Mouse (Mus musculus) testis, adult 2 months (tissue): Measurements from ENCODE around the gene Nup153. TPM values are rescaled to one million over a fixed set of nuclear protein-coding genes. Genes with fewer than 3 reads are reported as not detected.

Experiments used
- H3K27ac ChIP-seq: fragments of 200-500 bp; 2 replicates; pipeline ENCODE4 v1.5.1; 2012; ENCODE audit warnings: low read depth, low read length; ENCODE audit not compliant: control insufficient read depth, insufficient read depth
- H3K27me3 ChIP-seq: fragments of 200-500 bp; 2 replicates; pipeline ENCODE4 v1.6.1; 2012; ENCODE audit warnings: mild to moderate bottlenecking, low read length, moderate library complexity; ENCODE audit not compliant: control insufficient read depth, insufficient read depth
- H3K36me3 ChIP-seq: fragments of 200-500 bp; 2 replicates; pipeline ENCODE4 v1.6.1; 2012; ENCODE audit warnings: mild to moderate bottlenecking, low read length; ENCODE audit not compliant: control insufficient read depth, insufficient read depth
- H3K4me1 ChIP-seq: fragments of 200-500 bp; 2 replicates; pipeline ENCODE4 v1.6.1; 2012; ENCODE audit warnings: low read length; ENCODE audit not compliant: control insufficient read depth, insufficient read depth
- H3K4me3 ChIP-seq: fragments of 200-500 bp; 2 replicates; pipeline ENCODE4 v1.5.1; 2012; ENCODE audit warnings: low read depth, mild to moderate bottlenecking, low read length, moderate library complexity, mixed read lengths; ENCODE audit not compliant: control insufficient read depth
- CTCF ChIP-seq: fragments of 200-500 bp; IDR thresholded peaks from 2 replicates; pipeline ENCODE4 v1.5.1; 2012; ENCODE audit warnings: low read depth, mild to moderate bottlenecking, inconsistent platforms, low read length, moderate library complexity; ENCODE audit not compliant: control insufficient read depth, insufficient read depth, insufficient replicate concordance
- POLR2A ChIP-seq: fragments of 200-500 bp; IDR thresholded peaks from 2 replicates; pipeline ENCODE4 v1.6.1; 2012; ENCODE audit warnings: low read depth, mild to moderate bottlenecking, inconsistent platforms, low read length, moderate library complexity; ENCODE audit not compliant: control insufficient read depth
- polyA plus RNA-seq: library from polyadenylated mRNA; depleted of rRNA; stranded (reverse); fragments of >200 nt; gene quantifications from 2 replicates; pipeline ENCODE4 v1.2.3, GENCODE M21; 2012

Nup153 gene
- polyA plus RNA-seq, 1 experiment, result 272 TPM

GRCm38 (mm10) chr13:46760921-46761320 is 33.2 kb upstream of the Nup153 start:
- no peaks in the 10 kb centered on the region for H3K36me3 ChIP-seq
- no peak for TF ChIP-seq POLR2A
- no peak for TF ChIP-seq CTCF

DNA sequence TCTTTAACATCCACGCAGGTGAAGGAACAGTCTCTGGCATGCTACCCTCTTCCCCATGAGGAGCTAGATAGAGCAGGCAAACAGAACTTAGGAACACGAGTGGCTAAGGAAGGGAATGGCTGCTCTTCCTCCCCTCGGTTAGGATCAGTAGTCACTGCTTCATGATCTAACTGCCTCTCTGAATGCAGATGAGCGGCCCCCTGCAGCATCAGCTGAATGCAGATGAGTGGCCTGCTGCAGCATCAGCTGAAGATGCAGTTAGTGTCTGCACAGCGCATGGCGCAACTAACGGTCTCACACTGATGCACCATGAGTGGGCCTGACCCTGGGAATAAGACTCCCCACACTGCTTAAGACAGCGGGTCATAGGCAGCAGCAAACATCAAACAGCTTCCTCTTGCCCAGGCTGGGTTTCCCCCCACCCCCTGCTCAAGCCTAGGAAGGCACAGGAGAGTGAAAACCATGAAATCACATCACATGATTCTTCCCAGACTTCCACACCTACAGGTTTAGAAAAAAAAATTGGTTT is 31.6 kb upstream of the Nup153 start:
- Histone ChIP-seq H3K36me3 (no peaks in the 10 kb centered on the region), H3K27ac (peak overlapping the region; percentile 67), H3K4me3 (peak overlapping the region; percentile 88), H3K27me3 (no peaks in the 10 kb centered on the region), H3K4me1 (no peaks in the 10 kb centered on the region; the same call in 1 of the 2 replicates)
- TF ChIP-seq POLR2A, result no peak
- no peak for TF ChIP-seq CTCF

More at GRCm38 (mm10) chr13:46760921-46761320, 33.2 kb upstream of the Nup153 start:
- no peaks in the 10 kb centered on the region for H3K27me3 ChIP-seq
- no peaks in the 10 kb centered on the region; the same call in 1 of the 2 replicates for H3K4me1 ChIP-seq
- no peak overlapping the region for H3K4me3 ChIP-seq
- no peak overlapping the region for H3K27ac ChIP-seq

DNA sequence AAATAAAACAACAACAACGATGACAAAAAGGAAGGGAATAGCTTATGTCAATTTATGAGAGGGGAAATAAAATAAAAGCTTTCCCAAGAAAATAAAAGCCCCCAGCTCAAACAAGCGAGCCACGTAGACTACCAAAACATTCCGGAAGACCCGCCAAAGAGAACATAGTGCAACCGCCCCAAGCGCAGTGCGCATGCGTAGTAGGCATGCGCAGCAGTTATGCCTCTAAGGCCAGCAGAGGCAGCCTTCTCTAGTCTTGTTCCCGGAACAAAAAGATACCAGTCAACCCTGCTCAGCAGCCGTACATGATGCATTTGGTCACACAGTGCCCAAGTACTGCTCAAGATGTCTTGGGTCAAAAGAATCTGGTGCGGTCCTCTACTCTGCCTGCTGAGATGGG is 30.9 kb upstream of the Nup153 start:
- Histone ChIP-seq H3K4me1 (no peaks in the 10 kb centered on the region; the same call in 1 of the 2 replicates), H3K27ac (peak overlapping the region; percentile 68), H3K27me3 (no peaks in the 10 kb centered on the region), H3K36me3 (no peaks in the 10 kb centered on the region), H3K4me3 (peak overlapping the region; percentile 88)
- TF ChIP-seq CTCF (no peak), POLR2A (peak; percentile 83)

GRCm38 (mm10) chr13:46757946-46758345 is 30.2 kb upstream of the Nup153 start:
- no peaks in the 10 kb centered on the region for H3K36me3 ChIP-seq
- no peaks in the 10 kb centered on the region for H3K27me3 ChIP-seq
- no peaks in the 10 kb centered on the region; the same call in 1 of the 2 replicates for H3K4me1 ChIP-seq
- no peak overlapping the region for H3K27ac ChIP-seq
- no peak for TF ChIP-seq POLR2A
- TF ChIP-seq CTCF, result no peak
- peak overlapping the region; percentile 41; the same call in 1 of the 2 replicates for H3K4me3 ChIP-seq

GRCm38 (mm10) chr13:46753294-46753693 is 25.6 kb upstream of the Nup153 start:
- no peak for TF ChIP-seq POLR2A
- TF ChIP-seq CTCF, result no peak
- Histone ChIP-seq H3K27me3 (no peaks in the 10 kb centered on the region), H3K36me3 (no peaks in the 10 kb centered on the region), H3K4me3 (no peak overlapping the region), H3K4me1 (peaks cover 9% of the 10 kb centered on the region), H3K27ac (no peak overlapping the region)

DNA sequence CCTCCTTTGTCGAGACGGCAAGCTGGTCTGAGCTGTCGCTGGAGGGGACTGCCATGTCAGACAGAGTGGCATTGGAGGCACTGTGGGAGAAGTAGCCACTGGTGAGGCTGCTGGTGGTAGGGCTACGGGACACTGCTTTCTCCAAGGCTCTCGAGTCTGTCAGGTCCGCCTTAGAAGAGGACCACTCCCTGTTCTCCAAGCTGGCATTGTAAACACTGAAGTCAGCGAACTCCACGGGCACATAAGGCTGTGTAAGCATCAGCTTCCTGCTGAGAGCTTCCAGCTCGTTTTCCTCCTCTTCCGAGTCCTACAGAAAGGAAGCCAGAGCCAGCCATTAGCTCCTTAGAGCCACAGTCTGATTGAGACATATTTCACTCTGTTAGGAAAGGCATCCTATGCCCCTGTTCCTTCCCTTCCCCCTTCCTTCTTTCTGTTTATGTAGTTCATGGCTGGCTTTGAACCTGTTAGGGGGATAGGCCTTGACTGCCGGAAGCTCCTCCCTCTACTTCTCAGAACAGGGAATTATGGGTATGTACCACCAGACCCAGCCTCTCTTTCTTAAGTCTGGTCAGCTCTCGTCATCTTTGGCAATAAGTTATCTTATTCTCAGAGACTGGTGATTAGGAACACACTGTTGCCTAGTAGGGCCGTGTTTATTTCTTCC is 25.0 kb upstream of the Nup153 start:
- Histone ChIP-seq H3K4me3 (peak overlapping the region; percentile 61), H3K27ac (no peak overlapping the region), H3K27me3 (no peaks in the 10 kb centered on the region), H3K4me1 (peaks cover 9% of the 10 kb centered on the region), H3K36me3 (no peaks in the 10 kb centered on the region)
- TF ChIP-seq POLR2A, result no peak
- no peak for TF ChIP-seq CTCF

GRCm38 (mm10) chr13:46748138-46748873 is 20.6 kb upstream of the Nup153 start:
- Histone ChIP-seq H3K27ac (no peak overlapping the region), H3K27me3 (no peaks in the 10 kb centered on the region), H3K4me3 (no peak overlapping the region), H3K36me3 (no peaks in the 10 kb centered on the region), H3K4me1 (peaks cover 14% of the 10 kb centered on the region)
- no peak for TF ChIP-seq POLR2A
- no peak for TF ChIP-seq CTCF
